Mouse (Mus musculus): ENCODE results near the gene Sema6c.

DNA sequence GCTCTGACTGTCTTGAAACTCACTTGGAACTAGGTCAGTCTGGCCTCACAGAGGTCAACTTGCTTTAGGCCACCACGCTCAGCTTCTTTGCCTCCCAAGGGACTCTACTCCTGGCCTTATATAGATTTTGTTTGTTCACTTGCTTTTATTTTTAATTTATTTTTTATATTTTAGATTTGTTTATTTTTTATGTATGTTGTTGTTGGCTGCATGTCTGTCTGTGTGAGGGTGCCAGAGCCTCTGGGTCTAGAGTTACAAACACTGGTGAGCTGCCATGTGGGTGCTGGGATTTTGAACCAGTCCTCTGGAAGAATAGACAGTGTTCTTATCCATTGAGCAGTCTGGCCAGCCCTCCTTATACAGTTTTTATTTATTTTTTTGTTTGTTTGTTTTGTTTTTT is 47.5 kb upstream of the Sema6c start:
- no peak for TF ChIP-seq CTCF (conservative IDR thresholded peaks at IDR 0.05; ENCODE audit: insufficient read depth, insufficient read length, low read depth, low read length)
- TF ChIP-seq POLR2A (IDR thresholded peaks at IDR 0.05; ENCODE audit: low read depth, low read length) = no peak
